Mouse (Mus musculus) CD4-positive helper T cell, adult 2 months (primary cell): ENCODE results near the gene Zcchc24.

Experiments used
- DNase-seq: peaks from one replicate; pipeline ENCODE4 v3.0.0-alpha.2; 2012; ENCODE audit warnings: low read depth, missing footprints, low spot score

Gene Zcchc24

DNA sequence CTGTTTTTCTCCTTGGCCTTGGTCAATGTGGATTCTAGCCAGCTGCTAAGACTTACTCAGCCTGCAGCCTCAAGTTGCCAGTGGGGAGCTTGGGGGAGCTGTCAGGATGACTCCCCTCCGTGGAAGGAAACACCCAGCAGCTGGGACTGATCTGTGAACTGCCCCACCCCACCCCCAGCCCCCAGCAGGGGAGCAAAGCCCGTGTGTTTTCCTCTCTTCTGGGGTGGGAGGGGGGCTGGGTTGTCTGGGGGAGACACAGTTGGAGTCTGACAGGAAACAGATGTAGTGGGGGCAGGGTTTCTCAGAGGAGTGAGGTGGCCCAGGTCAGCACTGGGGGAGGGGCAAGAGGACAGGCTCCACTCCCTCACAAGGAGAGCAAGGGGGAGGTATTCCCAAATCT is 50.4 kb downstream of the Zcchc24 start:
- DNase-seq, result no peak

DNA sequence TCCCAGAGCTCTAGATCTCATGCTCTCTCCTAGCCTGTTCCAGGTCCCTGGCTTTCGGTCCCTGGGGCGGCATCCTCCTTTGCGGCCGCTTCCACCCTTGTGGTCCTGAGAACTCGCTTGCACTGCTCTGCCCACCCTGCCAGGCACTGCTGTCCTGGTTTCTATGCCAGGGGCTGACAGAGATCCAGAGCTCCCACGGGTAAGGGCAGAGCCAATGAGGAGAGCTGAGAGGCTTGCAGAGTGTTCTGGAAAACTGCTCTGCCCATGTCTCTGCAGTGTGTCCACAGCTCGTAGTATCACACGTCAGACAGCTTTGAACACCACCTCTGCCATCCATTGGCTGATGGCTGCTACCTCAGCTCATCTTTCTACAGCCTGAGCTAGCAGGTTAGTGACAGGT is 51.1 kb downstream of the Zcchc24 start:
- DNase-seq, result no peak

DNA sequence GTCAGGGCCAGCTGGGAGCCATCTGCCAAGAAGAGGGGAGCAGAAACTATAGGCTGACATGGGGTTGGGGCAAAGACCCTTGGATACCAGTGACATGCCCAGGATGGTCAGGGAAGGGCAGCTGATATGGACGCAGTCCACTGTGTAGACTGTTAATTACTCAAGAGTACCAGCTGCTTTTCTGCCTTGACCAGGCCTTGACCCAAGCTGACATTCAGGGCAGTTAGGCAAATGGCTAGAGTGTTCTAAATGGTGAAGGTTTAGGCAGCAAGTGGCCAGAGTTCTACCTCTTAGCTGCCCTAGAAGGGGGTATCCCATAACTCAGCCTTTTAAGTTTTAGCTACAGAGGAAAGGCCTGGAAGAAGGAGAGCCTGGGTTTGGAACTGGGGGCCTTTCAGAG is 52.3 kb downstream of the Zcchc24 start:
- no peak for DNase-seq

DNA sequence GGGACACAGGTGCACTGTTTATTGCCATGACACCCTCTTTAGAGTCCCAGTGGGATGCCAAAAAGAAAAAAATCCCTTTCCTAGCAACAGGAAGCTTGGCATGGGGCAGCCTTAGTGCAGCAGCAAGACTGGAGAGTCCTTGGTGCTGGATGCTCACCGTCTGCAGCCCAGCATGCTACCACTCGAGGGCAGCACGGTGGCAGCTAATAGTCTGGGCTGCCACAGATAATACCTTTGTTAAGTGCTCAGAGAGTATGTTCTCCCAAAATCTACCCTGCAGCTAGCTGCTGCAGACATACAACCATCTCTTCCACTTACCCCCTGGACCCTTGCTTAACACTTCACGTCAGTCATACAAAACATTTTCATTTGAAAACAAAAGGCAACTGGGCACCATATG is 55.4 kb downstream of the Zcchc24 start:
- no peak for DNase-seq

DNA sequence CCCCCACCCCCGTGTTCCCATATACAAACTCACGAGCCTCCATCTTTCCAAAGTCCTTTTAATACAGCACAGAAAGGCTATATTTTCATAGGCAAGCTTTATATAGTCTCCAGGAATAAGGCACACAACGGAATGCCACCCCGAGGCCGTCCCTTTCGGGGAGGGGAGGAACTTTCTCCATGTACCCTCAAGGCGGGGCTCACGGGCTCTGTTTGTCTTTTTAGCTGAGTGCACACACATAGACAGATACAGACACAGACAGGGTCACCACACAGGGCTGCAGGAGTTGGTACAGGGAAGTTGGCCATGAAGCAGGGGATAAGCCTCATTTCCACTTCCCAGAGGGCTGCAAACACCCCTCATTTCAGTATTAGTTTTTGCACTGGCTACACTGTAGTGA is 57.2 kb downstream of the Zcchc24 start:
- DNase-seq, result no peak

DNA sequence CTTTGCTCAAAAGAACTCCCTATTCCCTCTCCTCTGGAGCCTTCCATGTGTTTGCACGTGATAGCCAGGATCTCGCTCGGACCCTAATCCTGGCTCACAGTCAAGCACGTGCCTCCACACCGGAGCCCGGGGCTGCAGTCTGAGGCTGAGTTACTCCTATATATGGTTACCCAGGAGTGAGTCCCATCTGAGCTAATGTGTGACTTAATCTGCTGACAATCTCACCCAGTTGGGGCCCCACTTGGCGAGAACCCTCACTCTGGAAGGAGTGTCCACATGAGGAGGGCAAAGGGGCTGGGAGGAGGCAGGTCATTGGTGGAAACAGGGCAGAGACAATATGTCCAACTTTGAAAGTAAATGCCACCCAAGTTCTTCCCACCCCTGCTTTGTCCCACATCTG is 57.7 kb downstream of the Zcchc24 start:
- no peak for DNase-seq

DNA sequence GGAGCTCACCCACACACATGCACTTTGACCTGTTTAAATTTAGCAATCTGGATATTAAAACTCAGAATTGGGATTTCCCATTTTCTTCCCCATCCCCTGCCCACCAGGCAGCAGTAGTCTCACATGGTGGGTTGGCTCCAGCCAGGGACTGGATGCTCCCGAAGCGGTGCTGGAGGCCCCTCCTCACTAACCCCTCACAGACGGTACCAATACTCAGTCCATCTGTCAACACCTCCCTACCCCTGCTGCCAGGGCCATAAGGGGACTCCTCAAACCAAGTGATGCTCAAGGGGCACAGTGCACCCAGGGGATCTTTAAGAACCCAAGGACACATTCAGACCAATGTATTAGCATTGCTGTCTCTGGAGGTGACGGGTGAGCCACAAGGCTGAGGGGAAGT is 58.2 kb downstream of the Zcchc24 start:
- DNase-seq, result no peak

DNA sequence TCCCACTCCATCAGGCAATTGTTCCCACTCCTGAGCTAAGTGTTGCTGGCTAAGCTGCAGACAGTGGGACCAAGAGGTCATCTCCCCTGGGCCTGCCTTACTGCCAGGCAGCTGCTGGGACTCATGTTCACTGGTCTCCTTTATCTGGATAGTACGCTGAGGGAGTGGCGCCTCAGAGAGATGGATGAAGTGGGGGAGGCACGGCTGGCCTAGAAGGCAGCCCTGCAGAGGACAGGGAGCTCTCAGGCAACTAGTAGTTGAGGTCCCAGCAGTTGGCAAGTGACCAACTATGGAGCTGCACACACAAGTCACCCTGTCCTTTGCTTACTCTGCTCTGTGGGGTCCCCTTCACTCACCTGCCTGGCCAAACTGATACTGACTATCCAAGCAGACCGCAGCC is 58.8 kb downstream of the Zcchc24 start:
- DNase-seq, result no peak

DNA sequence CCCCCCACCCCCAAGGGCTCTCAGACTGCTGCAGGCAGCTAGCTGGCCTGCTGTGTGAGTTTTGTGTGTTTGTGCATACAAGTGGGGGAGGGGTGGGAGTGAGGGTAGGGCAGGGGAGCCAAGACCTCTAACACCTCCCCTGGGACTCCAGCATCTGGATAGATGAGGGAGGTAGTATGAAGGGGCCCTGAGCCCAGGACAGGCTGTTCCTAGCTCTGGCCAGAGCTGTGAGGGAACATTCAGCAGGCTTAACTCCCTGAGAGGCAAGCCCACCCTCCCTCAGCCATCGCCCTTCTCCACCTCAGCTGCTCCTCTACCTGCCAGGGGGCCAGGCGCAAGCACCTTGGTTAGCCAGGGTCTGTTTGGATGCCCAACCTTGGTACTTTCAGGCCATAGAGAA is 59.9 kb downstream of the Zcchc24 start:
- DNase-seq, result no peak

DNA sequence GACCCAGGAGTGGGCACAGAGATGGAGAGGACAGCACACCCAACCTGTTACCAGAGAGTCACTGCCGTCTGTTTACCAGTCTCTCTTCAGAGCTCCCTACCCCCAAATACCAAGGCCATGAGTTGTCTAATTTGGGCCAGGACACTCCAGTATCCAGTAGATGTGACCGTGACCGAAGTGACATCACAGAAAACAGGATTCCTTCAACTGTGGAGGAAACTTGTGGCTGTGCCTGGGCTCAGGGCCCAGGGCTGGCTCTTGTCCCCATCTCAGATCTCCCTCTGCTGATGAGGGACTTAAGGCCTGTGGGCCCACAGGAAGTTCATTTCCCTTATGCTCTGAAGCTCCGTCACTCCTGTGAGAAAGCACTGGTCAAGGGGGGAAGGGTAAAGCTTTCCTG is 60.4 kb downstream of the Zcchc24 start:
- DNase-seq, result no peak

DNA sequence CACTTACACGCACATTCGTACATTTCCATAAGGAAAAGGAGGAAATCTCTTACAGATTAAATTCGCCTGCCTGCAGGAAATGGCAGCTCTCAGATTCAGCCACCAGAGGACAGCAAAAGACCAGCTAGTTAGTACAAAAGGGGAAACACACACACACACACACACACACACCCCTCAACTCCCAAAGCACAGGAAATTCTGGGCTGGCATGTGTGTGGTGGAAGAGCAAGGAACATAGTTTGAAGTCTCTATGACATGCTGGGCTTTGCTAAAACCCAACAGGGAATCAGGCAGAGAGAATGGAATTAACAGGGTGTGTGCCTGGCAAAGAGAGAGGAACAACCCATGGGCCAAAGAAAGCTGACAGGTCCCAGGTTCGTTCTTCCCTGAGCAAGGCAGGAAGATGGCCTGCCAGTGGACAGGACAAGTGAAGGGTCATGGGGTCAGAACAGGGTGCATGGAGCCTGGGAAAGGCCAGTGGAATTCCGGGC is 61.1 kb downstream of the Zcchc24 start:
- DNase-seq, result peak; percentile 38

DNA sequence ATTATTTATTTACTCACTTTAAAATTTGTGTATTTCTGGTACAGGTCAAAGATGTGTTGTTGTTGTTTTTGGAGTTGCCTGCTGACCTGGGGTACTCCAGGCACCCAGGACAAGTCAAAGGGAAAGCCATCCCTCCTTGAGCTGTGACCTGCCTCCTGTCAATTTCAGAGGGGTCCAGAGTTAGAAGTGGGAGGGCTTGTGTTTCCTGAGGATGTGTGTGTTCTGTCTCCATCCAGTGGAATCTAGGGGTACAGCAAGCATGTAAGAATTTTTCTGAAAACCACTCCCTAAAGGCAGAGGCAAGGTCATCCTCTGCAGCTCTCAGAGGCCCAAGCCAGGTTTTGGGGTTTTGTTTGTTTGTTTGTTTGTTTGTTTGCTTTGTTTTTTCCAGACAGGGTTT is 66.9 kb downstream of the Zcchc24 start:
- DNase-seq, result peak; percentile 41

DNA sequence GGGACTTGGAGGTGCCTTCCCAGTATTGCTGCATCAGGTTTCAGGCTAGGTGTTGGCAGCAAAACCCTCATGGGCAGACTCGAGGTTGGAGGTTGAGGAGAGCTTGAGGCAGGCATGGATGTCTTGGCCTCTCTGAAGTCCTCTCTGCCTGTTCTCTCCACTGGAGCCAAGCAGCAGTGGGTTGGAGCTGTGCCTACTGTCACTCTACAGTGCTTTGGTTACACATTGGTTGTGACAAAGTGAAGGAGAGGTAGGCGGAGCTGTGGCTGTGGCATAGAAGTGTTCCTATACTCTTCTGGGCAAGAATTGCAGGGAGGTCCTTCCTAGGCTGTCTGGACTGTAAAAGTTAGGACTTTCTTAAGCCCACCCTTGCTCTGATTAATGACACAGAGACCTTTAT is 72.5 kb downstream of the Zcchc24 start:
- no peak for DNase-seq

DNA sequence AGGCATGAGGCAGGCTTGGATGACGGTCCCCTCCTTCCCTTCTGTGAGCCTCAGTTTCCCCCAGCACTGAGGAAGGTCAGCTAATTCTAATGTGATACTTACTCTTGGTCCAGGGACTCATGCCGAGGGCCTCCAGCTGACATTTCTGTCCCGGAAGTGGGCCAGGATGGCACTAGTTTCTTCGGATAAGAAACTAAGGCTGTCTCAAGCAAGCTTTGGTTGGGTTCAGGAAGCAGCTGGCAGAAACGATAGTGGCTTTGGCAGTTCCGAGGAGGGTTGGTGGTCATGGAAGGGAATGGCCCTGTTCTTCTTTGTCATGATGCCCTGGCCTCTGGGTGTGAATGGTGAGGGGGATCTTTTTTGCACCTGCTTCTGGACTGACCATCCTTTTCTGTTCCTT is 73.8 kb downstream of the Zcchc24 start:
- peak; percentile 35 for DNase-seq

DNA sequence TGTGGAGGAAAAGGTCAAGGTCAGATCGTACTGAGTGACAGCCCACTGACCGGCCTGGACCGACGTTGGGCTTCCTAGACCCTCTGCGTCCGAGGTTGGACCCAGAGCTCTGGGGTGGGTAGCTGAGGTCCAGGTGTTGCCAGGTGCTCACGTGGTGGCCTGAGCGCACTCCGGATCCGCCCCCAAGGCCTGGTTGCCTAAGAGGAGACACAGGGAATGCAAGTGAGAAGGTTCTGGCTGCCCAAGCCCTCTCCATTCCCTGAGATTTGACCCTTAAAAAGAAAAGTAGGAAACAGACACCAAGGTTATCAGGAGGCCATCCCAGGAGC is 74.3 kb downstream of the Zcchc24 start:
- peak; percentile 35 for DNase-seq

DNA sequence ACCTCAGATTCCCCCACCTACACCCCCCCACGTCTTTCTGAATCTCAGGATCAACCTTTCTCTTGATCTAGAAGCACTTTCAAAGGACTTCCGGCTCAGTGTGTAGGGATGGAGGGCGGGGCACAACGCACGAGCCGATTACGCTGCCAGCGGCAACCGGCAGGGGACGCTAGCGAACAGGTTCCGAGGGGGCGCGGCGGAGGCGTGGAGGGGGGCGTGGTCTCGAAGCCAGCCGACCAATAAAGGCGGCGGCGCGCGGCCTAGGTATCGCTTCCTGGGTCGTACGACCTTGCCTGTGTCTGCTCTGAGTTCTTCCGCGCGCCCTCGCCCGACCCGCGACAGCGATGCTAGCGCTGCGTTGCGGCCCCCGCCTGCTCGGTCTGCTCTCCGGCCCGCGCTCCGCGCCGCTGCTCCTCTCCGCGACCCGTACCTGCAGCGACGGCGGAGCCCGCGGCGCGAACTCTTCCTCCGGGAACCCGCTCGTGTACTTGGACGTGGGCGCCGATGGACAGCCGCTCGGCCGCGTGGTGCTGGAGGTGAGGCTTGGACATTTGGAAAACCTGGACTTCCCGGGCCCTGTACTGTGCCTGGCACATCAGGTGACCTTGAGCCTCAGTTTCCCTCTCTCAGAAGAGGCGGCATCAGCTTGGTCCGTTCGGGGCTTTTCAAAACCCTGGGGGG is 74.8 kb downstream of the Zcchc24 start, which contains the start of gene Ppif:
Gene Ppif, plus strand, starts transcription at position 267 of the 681 bp plus-strand sequence.
- DNase-seq, result peak; percentile 97

DNA sequence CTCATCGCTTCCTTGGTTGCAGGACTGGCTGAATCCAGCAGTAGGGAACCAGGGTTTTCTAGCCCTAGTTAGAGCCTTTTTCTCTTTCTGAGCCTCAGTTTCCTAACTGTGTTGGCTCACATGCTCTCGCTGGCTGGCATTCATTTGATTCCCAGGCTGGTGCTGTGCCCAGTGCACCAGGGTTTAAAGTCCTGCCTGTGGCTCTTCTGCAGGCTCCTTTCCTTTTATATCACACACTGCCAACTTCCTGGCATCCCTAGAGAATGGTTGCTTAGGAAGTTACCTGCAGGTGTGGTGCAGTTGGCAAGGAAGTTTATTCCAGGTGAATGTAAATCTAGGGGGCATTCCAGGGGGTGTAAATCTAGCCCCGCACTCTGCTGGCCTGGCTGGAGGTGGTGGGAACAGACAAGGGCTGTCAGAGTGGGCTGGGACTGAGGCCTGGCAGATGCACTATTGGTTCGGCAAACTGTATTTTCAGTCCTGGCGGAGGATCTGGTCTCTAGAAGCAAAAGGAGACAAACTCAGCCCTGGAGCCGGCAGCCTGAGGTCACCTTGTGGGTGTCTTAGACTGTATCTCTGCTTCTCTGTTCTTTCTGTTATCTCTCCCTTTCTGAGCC is 75.5 kb downstream of the Zcchc24 start:
- no peak for DNase-seq

DNA sequence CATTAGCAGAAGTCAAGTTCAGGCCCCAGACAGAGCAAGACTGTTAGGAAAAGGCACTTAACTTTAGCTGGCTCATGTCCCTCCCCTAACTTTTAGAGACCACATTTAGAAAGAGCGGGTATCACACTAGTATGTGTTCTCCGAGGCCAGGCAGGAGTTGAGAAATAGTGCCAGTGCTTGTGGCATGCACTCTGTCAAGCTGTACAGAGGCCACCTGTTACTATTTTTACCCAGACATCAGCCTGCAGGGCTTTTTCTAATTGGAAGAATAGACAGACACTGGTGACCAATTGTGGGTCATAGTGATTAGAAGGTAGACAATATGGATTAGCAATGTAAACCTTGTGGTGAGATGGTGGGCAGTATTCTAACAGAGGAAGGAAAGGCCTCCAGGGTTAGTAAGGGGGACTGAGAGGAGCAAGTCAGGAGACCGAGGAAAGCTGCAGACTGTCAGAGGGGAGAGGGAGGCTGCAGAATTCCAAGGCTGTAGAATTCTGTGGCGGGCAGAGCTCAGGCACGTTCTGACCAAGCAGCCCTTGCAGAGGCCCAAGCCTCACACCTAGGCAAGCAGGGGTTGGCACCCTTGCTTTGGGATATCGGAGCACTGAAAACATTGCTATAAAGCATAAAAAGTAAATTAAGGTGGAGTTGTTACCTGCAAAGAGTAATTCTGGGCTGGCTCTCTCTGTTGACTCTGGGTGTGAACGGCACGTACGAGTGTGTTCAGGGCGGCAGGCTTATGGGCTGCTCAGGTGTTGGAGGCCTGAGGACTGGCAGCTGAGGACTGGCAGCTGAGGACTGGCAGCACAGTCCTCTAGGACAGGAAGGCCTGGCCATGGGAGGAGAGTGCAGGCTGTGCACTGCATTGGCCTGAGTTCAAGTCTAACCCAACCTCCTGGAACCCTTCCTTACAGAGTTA is 81.6 kb downstream of the Zcchc24 start:
- DNase-seq, result no peak

DNA sequence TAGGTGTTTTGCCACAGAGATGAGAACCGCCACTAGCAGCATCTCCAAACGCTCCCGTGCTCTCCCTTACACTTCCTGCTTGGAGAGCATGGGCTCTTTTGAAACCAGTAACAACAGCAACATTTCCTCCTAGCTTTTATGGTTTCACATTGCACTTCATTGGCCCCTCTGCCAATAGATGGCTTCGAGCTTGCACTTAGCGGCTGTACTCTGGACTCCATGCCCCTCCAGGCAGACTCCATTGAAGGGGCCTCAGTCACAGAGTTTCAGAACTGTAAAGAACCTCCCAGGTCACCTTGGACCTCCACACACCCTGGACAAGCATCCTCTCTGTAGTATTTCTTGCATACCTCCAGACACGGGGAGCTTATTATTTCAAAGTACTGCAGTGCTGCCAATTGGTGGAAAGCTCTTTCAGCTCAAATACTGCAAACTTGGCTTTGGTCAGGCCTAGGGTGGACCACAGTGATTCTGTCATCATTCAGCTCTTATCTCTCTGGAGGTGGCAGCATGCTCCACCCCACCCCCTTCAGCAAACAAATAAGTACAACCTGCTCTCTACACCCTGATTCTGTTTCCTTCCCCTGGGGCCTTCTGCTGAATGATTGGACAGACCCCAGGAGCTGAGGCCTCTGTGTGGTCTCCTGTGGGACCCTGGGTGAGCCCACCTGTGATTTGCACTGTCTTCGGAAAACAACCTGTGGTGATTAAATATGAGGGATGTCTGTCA is 82.5 kb downstream of the Zcchc24 start:
- no peak for DNase-seq

DNA sequence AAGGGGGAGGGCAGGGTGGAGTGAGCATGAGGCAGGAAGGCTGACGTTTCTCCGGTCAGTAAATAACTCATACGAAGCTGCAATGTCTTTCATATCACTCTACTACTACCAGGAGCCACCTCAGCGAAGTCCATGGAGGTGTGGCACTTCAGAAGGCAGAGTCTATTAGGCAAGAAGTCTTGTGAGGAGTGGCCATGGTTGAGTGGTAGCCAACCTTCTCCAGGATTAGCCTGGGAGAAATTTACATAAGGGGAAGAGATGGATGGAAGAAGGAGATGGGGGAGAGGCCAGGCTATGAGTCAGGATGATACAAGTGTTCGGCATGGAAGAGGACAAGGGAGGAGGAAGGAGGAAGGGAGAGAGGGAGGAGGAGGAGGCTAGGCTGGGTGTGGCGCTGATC is 86.8 kb downstream of the Zcchc24 start:
- DNase-seq, result no peak

DNA sequence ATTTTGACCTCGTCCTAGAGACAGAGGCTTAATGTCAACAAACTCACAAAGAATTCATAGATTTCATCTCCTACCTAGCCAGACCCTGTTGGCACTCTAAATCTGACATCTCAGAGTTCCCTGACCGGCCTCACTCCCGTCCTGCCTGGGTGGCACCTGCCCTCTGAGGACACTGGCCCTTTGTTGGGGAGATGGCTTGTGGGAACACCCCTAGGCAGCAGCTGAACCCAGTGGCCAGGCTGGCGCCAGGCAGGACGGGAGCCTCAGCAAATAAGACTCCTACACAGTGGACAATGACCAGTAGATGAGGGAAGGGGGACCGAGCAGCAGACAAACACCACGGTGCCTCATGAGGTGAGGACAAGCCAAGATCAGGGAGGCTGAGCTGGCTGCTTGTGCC is 89.2 kb downstream of the Zcchc24 start:
- DNase-seq, result no peak

DNA sequence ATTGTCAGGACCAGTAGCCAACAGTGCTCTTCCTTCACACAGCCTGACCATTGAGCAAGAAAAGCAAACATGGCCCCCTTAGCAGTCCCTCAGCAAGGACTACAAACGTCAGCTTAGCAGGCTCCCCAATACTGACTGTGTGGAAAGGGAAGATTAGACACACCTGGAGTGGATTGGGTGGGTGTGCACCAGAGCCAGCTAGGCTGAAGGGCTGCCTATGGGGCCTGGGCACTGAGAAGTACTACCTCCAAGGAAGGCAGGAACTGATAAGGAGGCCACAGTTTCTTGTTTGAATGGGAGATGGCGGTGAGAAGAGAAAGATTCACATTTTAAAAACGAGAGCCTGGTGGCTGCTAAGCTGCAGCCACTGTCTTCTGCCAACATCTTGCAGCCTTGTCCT is 101.3 kb downstream of the Zcchc24 start:
- DNase-seq, result no peak
